22 mouse cellular contexts compared by ENCODE assay signal in genomic region chr9:47891721-47892120, GRCm38 (mm10).
A peak's percentile ranks its signal among the peaks of the same experiment; 100 is the strongest.
DNase-seq lines count a peak whose midpoint lies in the region; TF ChIP-seq lines count a peak whose summit lies in the region.
"Had no signal": no experiment of that assay in that cellular context is flagged by ENCODE, and none has a peak within 500 bp of the region (broad histone marks: within the 10 kb centered on the region; RNA-seq: fewer than 3 reads in every experiment).

No protein-coding gene starts in this region.

- TF ChIP-seq POLR2A in ES-Bruce4 (IDR thresholded peaks at IDR 0.05; ENCODE audit: insufficient read depth, low read length) = no peak
- TF ChIP-seq POLR2A in brain, embryonic 14.5 days (IDR thresholded peaks at IDR 0.05; ENCODE audit: borderline replicate concordance, extremely low read depth, insufficient read depth, insufficient read length, poor library complexity, severe bottlenecking) = no peak

- H3K27me3 ChIP-seq in E14TG2a.4 (ENCODE audit: insufficient read depth, low read length) = peaks cover 14% of the 10 kb centered on the region
- no peaks in the 10 kb centered on the region for H3K27me3 ChIP-seq in ES-Bruce4 (ENCODE audit: control insufficient read depth, insufficient read depth, low read length, poor library complexity, severe bottlenecking)
- H3K27me3 ChIP-seq: heart, embryonic 12.5 days; kidney, embryonic 15.5 days; liver, embryonic 13.5 days had no signal

- no peak for TF ChIP-seq EP300 in ES-Bruce4 (IDR thresholded peaks at IDR 0.05; ENCODE audit: insufficient read depth, low read depth, low read length)

- no peak overlapping the region for H3K27ac ChIP-seq in ES-Bruce4 (ENCODE audit: insufficient read depth, low read length)
- H3K27ac ChIP-seq: embryonic facial prominence, embryonic 10.5 days; hindbrain, embryonic 10.5 days; kidney, embryonic 15.5 days; limb, embryonic 13.5 days; liver, embryonic 13.5 days; stomach, postnatal 0 days had no signal

- H3K4me3 ChIP-seq in E14TG2a.4 (replicated peaks; ENCODE audit: low read length) (no peak overlapping the region; the same call in 1 of the 2 replicates), ES-Bruce4 (ENCODE audit: low read depth, low read length) (no peak overlapping the region)
- H3K4me3 ChIP-seq: embryonic facial prominence, embryonic 10.5 days; heart, embryonic 12.5 days; hindbrain, embryonic 10.5 days; kidney, embryonic 15.5 days; limb, embryonic 13.5 days; liver, embryonic 13.5 days had no signal

- H3K36me3 ChIP-seq in E14TG2a.4 (ENCODE audit: insufficient read depth, low read length) (no peaks in the 10 kb centered on the region), ES-Bruce4 (ENCODE audit: control insufficient read depth, insufficient read depth, low read length, poor library complexity, severe bottlenecking) (no peaks in the 10 kb centered on the region)
- H3K36me3 ChIP-seq: embryonic facial prominence, embryonic 10.5 days; heart, embryonic 12.5 days; hindbrain, embryonic 10.5 days; kidney, embryonic 15.5 days; limb, embryonic 13.5 days; liver, embryonic 13.5 days had no signal

- TF ChIP-seq CTCF in E14TG2a.4 (conservative IDR thresholded peaks at IDR 0.05; ENCODE audit: low read length) (peak; percentile 18; the same call in 1 of the 2 replicates), ES-Bruce4 (IDR thresholded peaks at IDR 0.05; ENCODE audit: low read depth, low read length) (peak; percentile 36)
- peak; percentile 18; the same call in 1 of the 2 replicates for TF ChIP-seq CTCF in brain, embryonic 14.5 days (IDR thresholded peaks at IDR 0.05; ENCODE audit: borderline replicate concordance, extremely low read depth, insufficient read depth, insufficient read length)

- H3K9me3 ChIP-seq in E14TG2a.4 (ENCODE audit: low read length) (0 out of 2 replicates have a peak, but pooled peaks cover 4% of the 10 kb centered on the region), ES-Bruce4 (replicated peaks; ENCODE audit: control insufficient read depth, insufficient read depth, low read length, poor library complexity, severe bottlenecking) (no peaks in the 10 kb centered on the region)
- H3K9me3 ChIP-seq: embryonic facial prominence, embryonic 10.5 days; heart, embryonic 12.5 days; hindbrain, embryonic 10.5 days; kidney, embryonic 15.5 days; limb, embryonic 13.5 days; liver, embryonic 13.5 days had no signal

- no peak overlapping the region for H3K9ac ChIP-seq in ES-Bruce4 (ENCODE audit: low read depth, poor library complexity, severe bottlenecking)
- H3K9ac ChIP-seq: heart, embryonic 12.5 days; kidney, embryonic 15.5 days; limb, embryonic 13.5 days; liver, embryonic 13.5 days; lung, embryonic 14.5 days had no signal

- H3K4me1 ChIP-seq in E14TG2a.4 (replicated peaks; ENCODE audit: low read depth, low read length) (peaks cover 7% of the 10 kb centered on the region), ES-Bruce4 (ENCODE audit: control insufficient read depth, insufficient read depth, low read length) (peaks cover 2% of the 10 kb centered on the region)
- H3K4me1 ChIP-seq: liver, embryonic 13.5 days had no signal

- DNase-seq in brain, embryonic 14.5 days (ENCODE audit: low read depth) = no peak
- DNase-seq in thymus, postnatal 14 days = peak; percentile 82
- no peak for DNase-seq in adrenal gland, postnatal 25 days
- DNase-seq in urinary bladder, postnatal 14 days (ENCODE audit: low spot score) = no peak
- no peak for DNase-seq in spleen, adult 12 weeks (ENCODE audit: low spot score)
- DNase-seq: adrenal gland, postnatal 14 days; cerebellum, postnatal 10 days; gastrocnemius, postnatal 14 days; heart, adult 18-20 months; heart, postnatal 10 days; kidney, postnatal 36 days; liver, embryonic 13.5 days; lung, embryonic 14.5 days; lung, postnatal 36 days had no signal
